Mouse (Mus musculus): ENCODE measurements around the gene Lrch3. TPM values are rescaled to one million over a fixed set of nuclear protein-coding genes. Genes with fewer than 3 reads are reported as not detected.
"Not testable (repeated sequence)": the region's sequence is repeated elsewhere in the genome, so short reads cannot be mapped to it uniquely, and the experiment has no call there.

Gene Lrch3
- total RNA-seq (2022) = 10 to 100 TPM; 21.5 to 26.3 (median 22.7) TPM

GRCm38 (mm10) chr16:32913937-32914881 lies at the start of gene Lrch3:
Gene Lrch3, plus strand, starts transcription at chr16:32914100.
- peak; percentile 96 for DNase-seq (ENCODE audit: low spot score)

- DNase-seq (ENCODE audit: low spot score) = no peak
Measured at GRCm38 (mm10) chr16:32865401-32865800, 48.5 kb upstream of the Lrch3 start.

- no peak for DNase-seq (ENCODE audit: low spot score)
Measured at GRCm38 (mm10) chr16:32866713-32867112, 47.2 kb upstream of the Lrch3 start.

GRCm38 (mm10) chr16:32867919-32868552 lies 45.9 kb upstream of the Lrch3 start:
- peak; percentile 96 for DNase-seq (ENCODE audit: low spot score)

- no peak for DNase-seq (ENCODE audit: low spot score)
Measured at GRCm38 (mm10) chr16:32870231-32870630, 43.7 kb upstream of the Lrch3 start.

- no peak for DNase-seq (ENCODE audit: low spot score)
Measured at GRCm38 (mm10) chr16:32873366-32873765, 40.5 kb upstream of the Lrch3 start.

GRCm38 (mm10) chr16:32875281-32875680 lies 38.6 kb upstream of the Lrch3 start:
- not testable (repeated sequence) for DNase-seq (ENCODE audit: low spot score)

- no peak for DNase-seq (ENCODE audit: low spot score)
Measured at GRCm38 (mm10) chr16:32875847-32876246, 38.1 kb upstream of the Lrch3 start.

GRCm38 (mm10) chr16:32876831-32877230 lies 37.1 kb upstream of the Lrch3 start:
- DNase-seq (ENCODE audit: low spot score) = no peak

- peak; percentile 96 for DNase-seq (ENCODE audit: low spot score)
Measured at GRCm38 (mm10) chr16:32877343-32878156, 36.4 kb upstream of the Lrch3 start, which contains the start of the genes Fyttd1 and Rubcn. Gene Fyttd1, plus strand, starts transcription at chr16:32877500. Gene Rubcn, minus strand, starts transcription at chr16:32877766.

GRCm38 (mm10) chr16:32878157-32878598 lies 35.7 kb upstream of the Lrch3 start:
- no peak for DNase-seq (ENCODE audit: low spot score)

GRCm38 (mm10) chr16:32878972-32879926 lies 34.7 kb upstream of the Lrch3 start:
- no peak for DNase-seq (ENCODE audit: low spot score)

- DNase-seq (ENCODE audit: low spot score) = no peak
Measured at GRCm38 (mm10) chr16:32881538-32881937, 32.4 kb upstream of the Lrch3 start.

GRCm38 (mm10) chr16:32887996-32888395 lies 25.9 kb upstream of the Lrch3 start:
- no peak for DNase-seq (ENCODE audit: low spot score)

GRCm38 (mm10) chr16:32889881-32890280 lies 24.0 kb upstream of the Lrch3 start:
- no peak for DNase-seq (ENCODE audit: low spot score)

GRCm38 (mm10) chr16:32896126-32896525 lies 17.8 kb upstream of the Lrch3 start:
- no peak for DNase-seq (ENCODE audit: low spot score)

- DNase-seq (ENCODE audit: low spot score) = no peak
Measured at GRCm38 (mm10) chr16:32901360-32902050, 12.4 kb upstream of the Lrch3 start.

GRCm38 (mm10) chr16:32902051-32902428 lies 11.9 kb upstream of the Lrch3 start:
- DNase-seq (ENCODE audit: low spot score) = no peak

- no peak for DNase-seq (ENCODE audit: low spot score)
Measured at GRCm38 (mm10) chr16:32906186-32906585, 7.7 kb upstream of the Lrch3 start.

- no peak for DNase-seq (ENCODE audit: low spot score)
Measured at GRCm38 (mm10) chr16:32906727-32907126, 7.2 kb upstream of the Lrch3 start.

Measured in heart, adult 8-10 months (tissue).